Mouse (Mus musculus) cortical plate, adult 2 months (tissue): ENCODE measurements around the gene Nap1l4. TPM values are rescaled to one million over a fixed set of nuclear protein-coding genes. Genes with fewer than 3 reads are reported as not detected.

Source experiments
- H3K27ac ChIP-seq: fragments of 200-500 bp; 2 replicates; pipeline ENCODE4 v1.5.1; 2012; ENCODE audit warnings: low read length, control low read depth, inconsistent platforms; ENCODE audit not compliant: insufficient read depth
- H3K4me1 ChIP-seq: fragments of 200-500 bp; 2 replicates; pipeline ENCODE4 v1.6.1; 2011; ENCODE audit warnings: low read length; ENCODE audit not compliant: control insufficient read depth, insufficient read depth
- H3K4me3 ChIP-seq: fragments of 200-500 bp; 2 replicates; pipeline ENCODE4 v1.5.1; 2011; ENCODE audit warnings: mild to moderate bottlenecking, low read length, control low read depth; ENCODE audit not compliant: insufficient read depth
- CTCF ChIP-seq: fragments of 200-500 bp; IDR thresholded peaks from 2 replicates; pipeline ENCODE4 v1.5.1; 2011; ENCODE audit warnings: mild to moderate bottlenecking, control low read depth, low read length; ENCODE audit not compliant: insufficient read depth; ENCODE audit errors: extremely low read depth
- POLR2A ChIP-seq: fragments of 200-500 bp; IDR thresholded peaks from 2 replicates; pipeline ENCODE4 v1.6.1; 2011; ENCODE audit warnings: mild to moderate bottlenecking, low read length, control low read depth; ENCODE audit not compliant: insufficient read depth; ENCODE audit errors: extremely low read depth
- polyA plus RNA-seq: library from polyadenylated mRNA; depleted of rRNA; stranded (reverse); fragments of >200 nt; gene quantifications from 2 replicates; pipeline ENCODE4 v1.2.3, GENCODE M21; 2012; rRNA removed

The Nap1l4 gene
- polyA plus RNA-seq: 130 TPM in 2 replicates

DNA sequence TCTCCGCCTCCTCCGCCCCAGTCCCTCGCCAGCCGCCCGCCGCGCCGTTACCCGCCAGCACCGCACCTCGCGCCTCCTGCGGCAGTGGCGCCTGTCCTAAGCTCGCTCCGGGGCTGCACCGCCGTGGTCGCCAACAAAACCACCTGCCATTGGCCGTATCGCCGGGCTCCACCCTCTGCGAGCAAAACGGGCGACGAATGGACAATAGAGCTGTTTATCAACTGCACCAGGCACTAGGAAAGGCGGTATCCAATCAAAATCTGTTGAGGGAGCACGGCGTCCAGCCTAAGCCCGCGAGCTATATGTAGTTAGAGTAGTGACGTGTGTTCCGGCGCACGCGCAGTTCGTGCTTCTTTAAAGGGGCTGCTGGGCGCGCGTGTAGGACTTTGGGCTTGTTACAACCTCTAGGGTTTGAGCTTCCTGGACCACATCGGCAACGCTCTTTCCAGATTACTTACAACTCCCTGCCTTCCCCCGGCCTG, at the start of gene Nap1l4:
TSS of gene Nap1l4 (minus strand) at position 131 of the 482 bp plus-strand sequence.
- H3K4me3 ChIP-seq: peak within 1 kb of the TSS; percentile 57
- TF ChIP-seq POLR2A: peak; percentile 66; the same call in 1 of the 2 replicates
- TF ChIP-seq CTCF: no peak
- peak within 1 kb of the TSS; percentile 80 for H3K27ac ChIP-seq
- peaks cover 2% of the 10 kb centered on the region; the same call in 1 of the 2 replicates for H3K4me1 ChIP-seq

DNA sequence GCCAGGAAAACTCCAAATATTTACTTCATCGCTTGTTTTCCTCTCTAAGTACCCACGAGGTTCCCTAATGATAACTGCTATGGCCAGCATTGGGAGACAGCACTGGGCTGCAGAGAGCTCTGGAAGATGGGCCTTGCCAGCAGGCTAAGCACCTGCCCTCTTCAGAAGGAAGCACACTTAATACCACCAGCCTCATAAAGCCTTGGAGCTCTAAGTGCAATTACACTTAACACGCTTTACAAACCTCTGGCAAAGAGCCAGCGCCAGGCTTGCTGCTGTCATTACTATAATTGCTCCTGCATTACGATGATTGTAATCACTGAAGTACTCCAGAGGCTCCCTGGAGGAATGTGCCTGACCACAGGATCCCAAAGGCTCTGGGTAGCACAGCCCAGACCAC, 46.0 kb upstream of the Nap1l4 start:
- TF ChIP-seq POLR2A (no peak), CTCF (no peak)
- H3K4me3 ChIP-seq: no peak overlapping the region
- peaks cover 3% of the 10 kb centered on the region; the same call in 1 of the 2 replicates for H3K4me1 ChIP-seq
- H3K27ac ChIP-seq: no peak overlapping the region

DNA sequence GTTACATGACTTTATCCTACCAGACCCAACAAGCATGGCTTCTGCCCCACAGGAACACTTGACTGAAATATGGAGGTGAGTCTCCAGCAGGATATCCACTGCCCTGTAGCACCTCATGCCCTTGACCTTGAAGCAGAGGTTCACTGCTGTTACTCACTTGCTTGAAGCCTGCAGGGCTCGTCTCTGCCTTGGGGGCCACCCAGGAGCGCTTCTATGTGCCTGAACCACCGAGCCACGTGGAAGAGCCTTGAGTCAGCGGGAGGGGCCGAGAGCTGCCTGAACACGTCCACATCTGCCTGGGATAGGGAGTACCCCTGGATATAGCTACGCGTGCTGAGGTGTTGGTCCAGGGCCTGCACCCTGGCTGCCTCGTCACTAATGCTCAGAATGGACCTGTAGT, 43.3 kb upstream of the Nap1l4 start:
- Histone ChIP-seq H3K4me3 (no peak overlapping the region), H3K4me1 (no peaks in the 10 kb centered on the region), H3K27ac (no peak overlapping the region)
- TF ChIP-seq CTCF: no peak
- no peak for TF ChIP-seq POLR2A

DNA sequence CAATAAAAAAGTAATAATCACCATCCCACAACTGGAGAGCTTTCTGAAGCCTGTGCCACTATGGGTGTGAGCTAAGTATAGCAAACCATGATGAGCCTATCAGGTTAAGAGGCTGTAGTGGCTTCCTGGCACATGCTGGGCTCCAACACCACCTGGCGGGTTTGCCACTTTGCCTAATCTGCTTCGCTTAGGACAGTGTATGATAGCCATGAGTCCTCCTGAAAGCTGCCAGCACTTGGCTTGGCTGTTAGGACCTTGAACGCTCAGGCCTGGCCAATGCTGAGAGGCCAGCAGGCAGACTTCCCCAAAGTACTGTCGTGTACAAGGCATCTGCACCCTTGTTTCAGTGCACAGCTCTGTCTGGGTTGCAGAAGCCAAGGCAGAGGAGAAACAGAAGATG, 39.1 kb upstream of the Nap1l4 start:
- Histone ChIP-seq H3K4me1 (no peaks in the 10 kb centered on the region), H3K4me3 (no peak overlapping the region), H3K27ac (no peak overlapping the region)
- TF ChIP-seq CTCF (no peak), POLR2A (no peak)

DNA sequence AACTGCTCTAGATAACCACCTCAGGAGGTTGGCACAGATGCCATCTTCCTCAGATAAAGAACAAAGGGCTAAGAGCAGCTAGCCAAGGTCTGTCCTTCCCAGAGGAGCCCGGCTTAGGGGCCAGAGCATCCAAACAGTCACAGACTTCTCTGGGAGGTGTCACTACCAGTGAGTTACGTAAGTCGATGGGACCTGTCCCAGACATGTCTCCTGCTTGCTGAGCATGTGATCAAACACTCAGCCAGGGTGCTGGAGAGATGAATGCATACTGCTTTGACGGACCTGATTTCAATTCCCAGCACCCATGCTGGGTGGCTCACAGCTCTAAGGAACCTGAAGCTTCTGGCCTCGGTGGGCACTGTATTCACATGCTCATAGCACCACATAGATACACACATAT, 38.7 kb upstream of the Nap1l4 start:
- no peak overlapping the region for H3K27ac ChIP-seq
- no peaks in the 10 kb centered on the region for H3K4me1 ChIP-seq
- TF ChIP-seq POLR2A (no peak), CTCF (no peak)
- H3K4me3 ChIP-seq: no peak overlapping the region

DNA sequence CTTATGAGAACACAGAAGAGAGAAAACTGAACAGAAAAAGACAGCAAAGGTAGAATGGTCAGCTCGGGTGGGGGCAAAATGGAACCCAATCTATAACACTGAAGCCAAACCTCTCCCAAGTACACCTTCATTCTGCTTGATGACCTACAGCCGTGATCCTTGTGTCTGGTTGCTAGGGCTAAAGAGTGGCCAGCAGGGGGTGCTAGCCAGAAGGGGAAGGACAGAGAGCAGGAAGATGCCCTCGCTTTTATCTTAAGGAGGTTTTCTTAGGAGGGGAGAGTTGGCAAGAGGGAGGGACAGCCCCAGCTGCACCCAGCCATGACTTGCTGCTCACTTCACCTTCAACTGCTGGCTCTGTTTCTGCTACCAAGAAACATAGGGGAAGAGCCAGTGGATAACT, 35.0 kb upstream of the Nap1l4 start:
- Histone ChIP-seq H3K4me1 (no peaks in the 10 kb centered on the region), H3K4me3 (no peak overlapping the region), H3K27ac (no peak overlapping the region)
- TF ChIP-seq CTCF (peak; percentile 73), POLR2A (no peak)

DNA sequence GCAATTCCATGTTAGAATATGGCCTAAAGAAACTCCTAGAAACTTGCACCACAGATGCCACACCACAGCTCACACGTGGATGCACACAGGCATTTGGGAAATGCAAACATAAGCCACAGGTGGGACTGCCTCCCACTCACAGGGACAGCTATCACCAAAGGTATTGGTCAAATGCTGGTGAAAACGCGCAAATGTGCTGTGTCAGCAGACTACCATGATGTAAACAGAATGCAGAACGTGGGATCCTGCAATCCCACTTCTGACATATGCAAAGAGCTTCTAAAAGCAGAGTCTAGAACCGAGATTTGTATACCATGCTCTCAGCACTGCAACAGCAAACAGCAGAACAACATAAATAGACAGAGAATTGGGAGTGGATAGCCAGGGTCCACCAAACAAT, 34.1 kb upstream of the Nap1l4 start:
- TF ChIP-seq CTCF (no peak), POLR2A (no peak)
- Histone ChIP-seq H3K4me3 (no peak overlapping the region), H3K27ac (no peak overlapping the region), H3K4me1 (no peaks in the 10 kb centered on the region)

DNA sequence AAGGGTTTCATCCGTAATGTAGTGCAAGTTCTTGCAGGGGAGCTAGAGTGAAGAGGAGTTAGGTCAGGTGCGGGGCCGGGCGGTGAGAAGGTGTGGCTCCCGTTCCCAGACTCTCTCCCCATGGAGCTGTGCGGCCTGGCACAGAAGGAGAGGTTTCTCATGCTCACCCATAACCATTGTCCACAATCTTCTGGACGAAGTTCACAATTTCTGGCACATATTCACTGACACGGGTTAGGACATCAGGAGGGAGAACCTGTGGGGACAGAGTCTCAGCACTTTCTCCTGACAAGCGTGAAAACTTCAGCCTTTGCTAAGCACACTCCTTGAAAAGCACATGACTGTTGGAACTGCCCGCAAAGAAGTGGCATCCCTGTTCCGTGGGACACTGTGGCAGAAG, 26.8 kb upstream of the Nap1l4 start:
- TF ChIP-seq POLR2A: no peak
- TF ChIP-seq CTCF: no peak
- Histone ChIP-seq H3K27ac (no peak overlapping the region), H3K4me1 (no peaks in the 10 kb centered on the region), H3K4me3 (no peak overlapping the region)

DNA sequence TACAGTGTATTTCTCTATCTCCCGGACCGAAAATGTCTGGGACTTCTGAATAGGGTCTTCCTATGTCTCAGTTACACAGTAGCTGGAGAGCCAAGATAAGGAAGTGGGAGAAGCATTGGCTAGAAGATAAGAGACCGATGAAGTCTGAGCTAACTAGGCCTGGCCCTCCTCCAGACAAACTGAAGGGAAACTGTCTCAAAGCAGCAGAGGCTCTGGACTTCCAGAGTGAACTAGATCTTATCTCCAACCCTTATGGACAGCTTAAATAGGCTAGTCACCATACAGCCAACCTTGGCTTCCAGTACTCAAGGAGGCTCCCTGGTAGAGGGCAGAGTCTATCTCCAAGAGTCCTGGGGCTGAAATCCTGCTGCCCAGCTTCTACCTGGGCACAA, 16.7 kb upstream of the Nap1l4 start:
- no peaks in the 10 kb centered on the region for H3K4me1 ChIP-seq
- H3K27ac ChIP-seq: no peak overlapping the region
- TF ChIP-seq CTCF (no peak), POLR2A (no peak)
- H3K4me3 ChIP-seq: no peak overlapping the region

DNA sequence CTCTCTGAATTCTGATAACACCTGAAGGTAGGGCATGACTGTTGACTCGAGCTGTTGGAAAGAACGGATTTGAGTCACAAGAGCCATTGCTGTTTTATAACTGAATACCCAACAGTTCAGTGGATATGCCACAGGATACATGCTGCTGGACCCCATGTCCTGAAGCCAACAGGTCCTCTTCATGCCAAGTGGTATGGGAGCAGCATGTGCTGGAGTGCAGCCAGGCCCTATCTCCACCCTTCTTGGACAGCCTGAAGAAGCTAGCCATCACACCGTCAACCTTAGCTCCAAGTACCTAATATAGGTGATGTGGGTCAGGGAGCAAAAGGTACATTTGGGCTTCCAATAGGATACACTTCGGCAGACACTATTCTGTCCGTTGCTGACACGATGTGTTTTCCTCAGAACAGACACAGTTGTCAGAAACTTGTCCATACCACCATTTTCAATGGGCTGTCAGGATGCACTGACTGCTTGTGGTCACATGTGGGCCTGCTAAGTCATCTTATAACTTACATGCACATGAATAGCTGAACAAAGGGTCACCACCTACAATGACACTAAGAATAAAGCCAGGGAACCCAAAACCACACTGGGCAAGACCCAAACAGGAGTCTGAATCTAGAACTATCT, 16.2 kb upstream of the Nap1l4 start:
- no peak for TF ChIP-seq CTCF
- Histone ChIP-seq H3K27ac (no peak overlapping the region), H3K4me1 (no peaks in the 10 kb centered on the region), H3K4me3 (no peak overlapping the region)
